Mouse (Mus musculus) adrenal gland, adult 18-20 months (tissue): ENCODE data around the gene Six3. TPM values are rescaled to one million over a fixed set of nuclear protein-coding genes. Genes with fewer than 3 reads are reported as not detected.

Experiments
- DNase-seq, 2 experiments: peaks; one replicate each; pipeline ENCODE4 v3.0.0; 2021 to 2022; ENCODE audit warnings: low spot score in 2 of 2
- long read RNA-seq, 2 experiments: library from polyadenylated mRNA; stranded (forward); transcript quantifications; one replicate each; pipeline ENCODE4 v2.0.0; 2021
- total RNA-seq, 2 experiments: library from RNA; stranded (reverse); gene quantifications; 1 replicate in 1 of 2; 2 replicates in 1 of 2; pipeline ENCODE4 v1.2.3; 2021

The Six3 gene
- not detected for total RNA-seq
- long read RNA-seq, experiment 1 = 0 reads
- long read RNA-seq, experiment 2 = 0 reads

DNA sequence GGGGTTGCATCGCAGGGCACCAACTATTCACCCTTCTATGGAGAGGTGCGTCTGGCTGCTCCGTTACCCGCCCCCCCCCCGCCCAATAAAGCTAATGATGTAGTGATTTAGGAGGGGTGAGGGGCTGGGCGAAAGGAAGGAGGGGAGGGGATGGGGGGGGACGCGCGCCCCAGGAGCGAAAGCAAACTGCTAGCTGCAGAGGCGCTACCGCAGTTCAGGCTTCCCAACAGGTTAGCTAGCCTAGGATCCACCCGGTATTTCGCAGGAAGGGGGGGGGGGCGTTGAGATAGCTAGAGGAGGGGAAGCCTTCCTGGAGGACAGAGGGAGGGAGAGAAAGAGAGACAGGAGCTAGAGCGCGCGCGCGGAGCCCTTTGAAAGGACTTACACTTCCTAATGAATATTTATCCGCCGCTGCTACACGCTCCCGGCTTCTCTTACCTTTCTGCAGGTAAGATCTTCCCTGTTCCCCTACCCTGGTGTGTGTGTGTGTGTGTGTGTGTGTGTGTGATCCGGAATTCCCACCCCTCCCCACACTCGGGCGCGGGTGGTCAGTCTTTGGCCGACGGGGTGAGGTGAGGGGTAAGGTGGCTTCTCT, at the start of gene Six3:
Six3 (plus strand) TSS at position 343 of the 595 bp plus-strand sequence.
- no peak for DNase-seq

GRCm38 (mm10) chr17:85564107-85564506, 49.3 kb upstream of the Six3 start:
- DNase-seq = no peak

DNA sequence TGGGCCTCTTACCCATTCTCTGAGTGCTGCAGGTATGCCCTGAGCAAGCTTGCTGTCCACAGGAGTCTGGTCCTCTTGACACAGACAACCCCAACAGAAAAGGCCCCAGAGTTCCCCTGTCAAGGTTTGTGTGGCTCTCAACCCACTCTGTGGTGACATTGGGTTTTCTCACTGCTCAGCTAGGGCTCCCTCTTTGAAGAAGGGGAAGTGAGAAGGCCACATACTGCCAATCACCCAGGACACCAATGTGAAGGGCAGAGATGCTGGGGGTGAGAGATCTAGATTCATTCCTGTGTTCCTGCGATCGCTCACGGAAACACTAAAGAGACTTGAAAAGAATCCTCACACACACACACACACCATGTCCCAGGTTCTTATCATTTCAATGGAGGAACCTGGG, 39.4 kb upstream of the Six3 start:
- no peak for DNase-seq

DNA sequence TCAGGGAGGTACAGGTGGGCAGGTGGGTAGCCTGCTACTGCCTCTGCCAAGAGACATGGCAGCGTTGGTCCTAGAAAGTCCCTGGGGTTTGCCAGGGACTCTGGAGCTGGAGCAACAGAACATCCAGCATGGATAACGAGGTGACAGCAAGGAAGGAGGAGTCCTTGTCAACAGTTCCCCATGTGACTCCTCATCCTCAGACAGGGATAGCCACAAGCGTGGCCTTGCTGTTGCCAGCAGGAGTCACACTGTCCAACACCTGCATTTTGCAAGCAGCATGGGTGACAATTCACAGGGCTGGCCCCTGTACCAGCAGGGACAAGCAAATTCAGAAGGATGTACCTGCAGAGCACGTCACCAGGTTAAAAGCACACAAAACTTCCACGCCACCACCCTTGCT, 35.1 kb upstream of the Six3 start:
- DNase-seq = no peak

DNA sequence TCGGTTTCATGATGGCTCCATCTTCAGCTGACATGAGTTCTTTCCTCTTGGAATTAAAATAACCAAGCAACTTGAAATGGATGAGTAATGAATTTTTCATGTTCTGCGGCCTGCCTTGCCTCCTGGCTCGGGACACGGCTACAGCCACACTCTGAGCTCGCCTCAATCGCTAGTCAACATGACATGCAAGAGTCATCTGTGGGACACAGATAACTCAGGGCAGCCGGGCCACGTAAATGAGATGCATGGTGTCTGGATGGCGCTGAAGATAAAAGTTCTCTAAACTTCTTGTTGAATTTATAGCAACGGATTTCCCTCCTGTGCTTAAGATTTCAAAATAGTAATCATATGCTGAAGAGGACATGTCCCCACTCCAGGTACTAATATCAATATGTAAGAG, 34.1 kb upstream of the Six3 start:
- DNase-seq = no peak

DNA sequence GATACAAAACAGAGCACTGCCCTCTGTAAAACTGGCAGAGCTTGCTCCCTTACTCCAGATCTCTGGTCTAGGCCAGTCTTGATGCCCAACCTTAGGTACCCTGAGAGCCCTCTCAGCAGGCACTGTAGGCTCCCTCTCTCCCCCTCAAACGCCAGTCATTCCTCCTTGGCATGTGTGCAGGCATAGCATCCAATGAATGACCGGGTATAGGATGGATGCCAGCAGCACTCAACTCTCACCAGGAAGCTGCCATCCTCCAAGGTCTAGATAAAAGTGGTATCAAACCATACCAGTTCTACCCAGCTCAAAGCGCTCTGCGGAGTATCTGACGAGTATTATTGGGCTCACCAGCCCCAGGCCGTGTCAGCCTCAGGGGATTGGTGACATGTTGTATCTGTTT, 33.2 kb upstream of the Six3 start:
- no peak for DNase-seq

DNA sequence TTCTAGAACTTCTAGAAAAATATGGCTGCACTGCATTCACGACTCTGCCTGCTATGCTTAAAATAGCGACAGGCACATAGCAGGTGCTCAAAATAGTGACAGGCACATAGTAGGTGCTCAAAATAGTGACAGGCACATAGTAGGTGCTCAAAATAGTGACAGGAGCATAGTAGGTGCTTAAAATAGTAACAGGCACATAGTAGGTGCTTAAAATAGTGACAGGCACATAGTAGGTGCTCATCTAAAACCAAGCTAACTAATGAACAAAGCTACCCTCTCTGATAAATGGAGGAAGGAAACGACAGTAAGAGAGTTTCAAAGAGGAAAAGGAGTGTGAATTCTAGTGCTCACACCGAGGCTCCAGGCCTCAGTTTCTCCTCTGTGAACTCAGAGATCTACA, 29.2 kb upstream of the Six3 start:
- no peak for DNase-seq

GRCm38 (mm10) chr17:85584573-85584972, 28.8 kb upstream of the Six3 start:
- no peak for DNase-seq

GRCm38 (mm10) chr17:85585779-85586178, 27.6 kb upstream of the Six3 start:
- DNase-seq = no peak

GRCm38 (mm10) chr17:85591976-85592375, 21.4 kb upstream of the Six3 start:
- no peak for DNase-seq

- no peak for DNase-seq
Observed at GRCm38 (mm10) chr17:85595853-85596252, 17.6 kb upstream of the Six3 start.

DNA sequence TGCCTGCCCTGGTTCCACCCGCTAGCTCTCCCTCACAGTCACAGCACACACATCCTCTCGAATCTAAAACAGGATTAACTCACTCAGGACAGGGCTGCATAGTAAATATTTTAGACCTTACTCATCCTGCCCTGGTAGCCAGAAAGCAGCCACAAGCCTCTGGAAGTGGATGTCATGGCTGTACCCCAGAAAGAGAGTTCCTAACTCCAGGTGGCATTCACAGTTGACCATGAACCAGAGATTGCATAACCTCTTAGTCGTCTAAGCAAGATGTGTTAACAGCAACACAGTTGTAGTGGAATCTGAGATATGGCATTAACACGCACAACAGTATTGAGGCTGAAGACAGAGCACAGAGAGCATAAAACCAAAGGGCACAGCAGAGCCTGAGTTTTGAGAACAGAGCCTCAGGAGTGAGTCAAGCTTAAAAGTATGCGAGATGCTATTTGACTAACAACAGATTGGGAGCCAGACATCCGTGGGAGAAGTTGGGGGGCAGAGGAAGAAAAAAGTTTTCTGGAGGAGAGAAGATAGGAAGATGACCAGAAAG, 17.0 kb upstream of the Six3 start:
- DNase-seq = no peak

DNA sequence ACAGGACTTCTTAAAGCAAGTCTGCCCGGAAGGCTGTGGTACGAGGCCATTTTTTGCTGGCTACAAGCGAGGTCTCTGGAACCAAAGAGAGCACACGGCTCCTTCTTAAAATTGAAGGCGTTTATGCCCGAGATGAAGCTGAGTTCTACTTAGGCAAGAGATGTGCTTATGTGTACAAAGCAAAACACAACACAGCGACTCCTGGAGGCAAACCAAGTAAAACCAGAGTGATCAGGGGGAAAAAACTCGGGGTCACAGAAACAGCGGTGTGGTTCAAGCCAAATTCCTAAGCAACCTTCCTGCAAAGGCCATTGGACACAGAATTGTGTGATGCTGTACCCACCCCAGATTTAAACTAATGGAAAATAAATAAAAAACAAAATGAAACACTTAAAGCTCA, 13.9 kb upstream of the Six3 start:
- no peak for DNase-seq

DNA sequence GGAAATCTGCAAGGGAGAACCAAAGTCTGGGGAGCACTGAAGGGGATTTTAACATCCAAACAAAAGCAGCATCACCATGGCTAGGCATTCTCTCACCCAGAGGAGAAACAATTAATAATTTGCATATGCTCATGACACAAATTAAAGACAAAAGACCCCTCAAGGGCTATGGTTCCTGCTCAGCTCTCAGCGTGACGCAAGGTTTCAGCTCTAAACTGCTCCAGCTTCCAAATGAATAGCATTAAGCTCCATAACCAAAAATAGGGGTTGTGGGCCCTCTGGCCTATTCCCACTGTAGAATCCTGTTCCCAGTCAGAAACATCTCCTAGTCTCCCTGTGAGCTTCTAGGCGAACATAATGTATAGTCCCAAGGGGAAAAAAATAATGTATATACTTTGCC, 6.9 kb upstream of the Six3 start:
- DNase-seq = no peak

DNA sequence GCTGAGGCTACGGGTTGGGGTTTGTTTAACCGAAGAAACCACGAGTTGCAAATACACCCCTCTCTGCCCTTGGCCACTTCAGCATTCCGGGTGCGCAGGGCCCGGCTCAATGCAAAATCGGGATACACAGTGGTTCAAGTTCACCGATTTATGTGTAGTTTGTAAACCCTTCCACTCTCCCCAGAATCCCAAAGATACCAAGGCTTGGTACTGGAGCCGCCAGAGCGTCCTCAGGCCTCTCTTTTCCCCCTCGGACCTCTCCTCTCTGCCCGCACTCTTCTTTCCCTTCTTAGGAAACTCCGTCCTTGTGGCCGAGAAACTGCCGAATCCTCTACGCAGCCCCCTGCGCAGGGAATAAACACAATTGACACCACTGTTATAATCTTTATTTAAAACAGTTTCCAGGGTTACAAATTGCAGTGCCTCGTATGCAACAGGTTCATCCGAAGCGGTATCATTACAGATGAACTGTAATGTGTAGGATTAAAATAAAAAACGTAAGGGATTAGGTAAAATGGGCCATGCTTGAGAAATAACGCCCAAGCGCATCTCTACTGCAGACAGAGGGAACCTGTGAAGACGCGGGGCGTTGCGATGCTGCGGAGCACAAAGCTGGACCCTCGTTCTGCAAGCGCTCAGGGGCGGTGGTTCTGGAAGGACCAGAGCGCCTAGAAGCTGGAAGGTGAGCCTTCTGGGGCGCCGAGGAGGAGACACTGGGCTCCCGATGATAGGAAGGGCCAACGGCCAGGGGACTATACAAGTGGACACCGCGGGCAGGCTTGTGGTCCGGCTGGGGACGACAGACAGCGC, 5.6 kb upstream of the Six3 start:
- no peak for DNase-seq

GRCm38 (mm10) chr17:85608366-85609093, 4.9 kb upstream of the Six3 start:
- DNase-seq = no peak

DNA sequence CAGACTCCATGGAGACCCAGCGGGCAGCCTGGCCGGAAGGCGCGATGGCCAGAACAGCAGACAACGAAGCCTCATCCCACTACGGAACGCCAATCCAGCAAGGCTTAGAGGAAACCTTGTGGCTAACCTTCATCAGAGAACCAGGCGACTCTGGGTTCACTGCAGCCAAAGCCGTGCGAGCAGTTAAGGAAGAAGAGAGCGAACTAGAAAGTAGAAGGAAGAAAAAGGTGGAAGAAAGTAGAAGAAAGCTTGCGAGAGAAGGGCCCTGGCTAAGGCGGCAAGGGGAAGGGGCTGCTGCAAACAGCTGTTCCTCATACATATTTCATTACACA, 4.3 kb upstream of the Six3 start:
- DNase-seq = no peak

GRCm38 (mm10) chr17:85609621-85610392, 3.6 kb upstream of the Six3 start:
- no peak for DNase-seq

DNA sequence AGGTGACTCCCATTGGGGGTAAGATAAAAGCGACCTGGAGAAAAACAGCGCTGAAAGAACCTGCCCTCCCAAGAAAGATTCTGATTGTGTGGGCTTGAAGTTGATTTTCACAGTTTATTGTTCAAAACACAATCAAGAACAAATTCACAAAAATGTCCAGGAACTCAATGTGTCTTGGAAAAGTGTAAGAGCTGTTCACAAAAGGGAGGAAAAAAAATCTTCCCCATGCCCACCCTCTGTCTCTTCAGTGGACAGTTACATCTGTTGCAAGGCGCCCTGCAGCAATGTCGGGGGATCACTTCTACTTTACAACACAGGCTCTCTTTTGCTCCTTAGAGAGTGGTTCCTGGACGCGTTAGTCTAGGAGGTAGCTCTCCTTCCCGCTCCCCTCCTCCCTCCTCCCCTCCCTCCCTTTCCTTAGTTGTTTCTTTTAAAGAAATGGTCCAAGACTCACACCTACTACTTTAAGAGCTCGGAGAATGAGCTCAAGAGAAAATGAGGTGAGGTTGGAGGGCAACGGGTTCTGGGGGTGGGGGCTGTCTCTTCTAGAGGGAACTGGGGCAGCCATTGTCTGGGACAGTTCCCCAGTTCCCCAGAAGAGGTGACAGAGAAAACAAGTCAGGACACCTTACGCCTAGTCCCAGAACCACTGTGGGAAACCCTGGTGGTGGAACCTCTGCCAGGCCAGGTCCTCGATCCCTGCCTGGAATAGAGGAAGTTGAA, 2.9 kb upstream of the Six3 start:
- DNase-seq = no peak
